Mouse (Mus musculus) heart, embryonic 12.5 days (tissue): ENCODE results near the gene Chrm5. TPM values are rescaled to one million over a fixed set of nuclear protein-coding genes. Genes with fewer than 3 reads are reported as not detected.

ENCODE experiments used
- polyA plus RNA-seq: library from polyadenylated mRNA; unstranded; fragments of >200 nt; fragmentation: Nextera tagmentation; extraction: Ambion mirVana; gene quantifications from 2 replicates; pipeline ENCODE4 v1.2.1, GENCODE M21; 2016

Gene Chrm5
- polyA plus RNA-seq, 1 experiment from 2014 or later: not detected

Other genes with a start within 250 kb of the Chrm5 start
- 18.4 and 18.6 TPM in 2 replicates for gene Lpcat4, start 241.3 kb downstream of the Chrm5 start, polyA plus RNA-seq
- not detected in 2 replicates for gene Nutm1, start 221.5 kb downstream of the Chrm5 start, polyA plus RNA-seq
- gene Nop10, start 218.8 kb downstream of the Chrm5 start, polyA plus RNA-seq: 159 and 169 TPM in 2 replicates
- 15.1 and 17.7 TPM in 2 replicates for gene Slc12a6, start 214.9 kb downstream of the Chrm5 start, polyA plus RNA-seq
- not detected in 2 replicates for gene Gm21985, start 214.5 kb downstream of the Chrm5 start, polyA plus RNA-seq
- 86.2 and 91.4 TPM in 2 replicates for gene Emc4, start 112.7 kb downstream of the Chrm5 start, polyA plus RNA-seq
- 28.1 and 29.3 TPM in 2 replicates for gene Katnbl1, start 101.6 kb downstream of the Chrm5 start, polyA plus RNA-seq
- gene Emc7, start 25.8 kb downstream of the Chrm5 start, polyA plus RNA-seq: 18.5 and 18.8 TPM in 2 replicates
- 11.7 and 12.1 TPM in 2 replicates for gene Aven, start 12.2 kb upstream of the Chrm5 start, polyA plus RNA-seq